Mouse (Mus musculus) spleen, adult 18-20 months (tissue): ENCODE data around the gene Sgpp2.
A peak's percentile ranks its signal among the peaks of the same experiment; 100 is the strongest.

ENCODE experiments used
- DNase-seq, 2 experiments: peaks; one replicate each; pipeline ENCODE4 v3.0.0; 2022; ENCODE audit warnings: mixed read lengths in 2 of 2

Gene Sgpp2

GRCm38 (mm10) chr1:78453886-78454285 is 143.7 kb downstream of the Sgpp2 start:
- DNase-seq = no peak

- DNase-seq = peak in 1 of 2 experiments; percentile 24
Observed at GRCm38 (mm10) chr1:78454659-78455058, 144.5 kb downstream of the Sgpp2 start.
